ENCODE assay signal across 22 mouse cellular contexts in the genomic region with DNA sequence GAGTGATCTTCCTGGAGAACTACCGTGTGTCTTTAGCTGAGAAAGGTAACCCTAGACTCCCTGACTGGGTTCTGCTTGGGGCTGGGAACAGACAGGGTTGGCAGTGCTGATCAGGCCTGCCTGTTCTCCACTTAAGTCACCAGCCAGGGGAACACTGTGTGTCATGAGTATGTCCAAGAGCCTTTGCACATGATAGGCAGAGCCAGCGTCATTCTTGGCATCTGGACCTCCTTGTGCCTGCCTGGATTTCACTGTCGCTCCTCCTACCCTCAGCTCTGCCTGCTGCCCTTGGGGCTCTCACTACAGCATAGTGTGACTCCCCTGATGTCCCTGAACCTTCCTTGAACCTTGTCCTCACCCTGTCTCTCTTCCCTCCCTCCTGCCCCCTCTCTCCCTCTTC. TPM values are rescaled to one million over a fixed set of nuclear protein-coding genes. Genes with fewer than 3 reads are reported as not detected.
DNase-seq lines count a peak whose midpoint lies in the region; ATAC-seq lines count a peak whose summit lies in the region.
"Had no signal": no experiment of that assay in that cellular context is flagged by ENCODE, and none has a peak within 500 bp of the region (broad histone marks: within the 10 kb centered on the region; RNA-seq: fewer than 3 reads in every experiment).

No protein-coding gene starts in this region.

- peaks cover 58% of the 10 kb centered on the region for H3K36me3 ChIP-seq in heart, embryonic 11.5 days (ENCODE audit: control insufficient read depth, insufficient read depth, low read length)

- DNase-seq in adrenal gland, adult (ENCODE audit: inconsistent age in 2 of 2, low spot score in 1 of 2): peak; percentile 90 to 91
- DNase-seq in adrenal gland, postnatal 4 days (ENCODE audit: low spot score in 2 of 2): no peak
- DNase-seq in heart, adult 8-10 months (ENCODE audit: low spot score): peak; percentile 75
- DNase-seq in adrenal gland, postnatal 36 days: peak; percentile 78 to 80
- DNase-seq in heart, postnatal 25 days (ENCODE audit: low spot score): peak; percentile 23
- no peak for DNase-seq in spleen, postnatal 4 days (ENCODE audit: low spot score in 2 of 2)
- no peak for DNase-seq in lung, postnatal 36 days
- DNase-seq: cerebellum, postnatal 10 days; left cerebral cortex, postnatal 4 days; liver; midbrain, embryonic 14.5 days; right cerebral cortex, adult 18-20 months; thymus, adult 18-20 months; thymus, postnatal 4 days had no signal

- no peak overlapping the region for H3K27ac ChIP-seq in heart, embryonic 11.5 days (ENCODE audit: low read depth, low read length)
- H3K27ac ChIP-seq: embryonic facial prominence, embryonic 13.5 days; hindbrain, embryonic 14.5 days; intestine, embryonic 15.5 days; kidney, embryonic 15.5 days; neural tube, embryonic 13.5 days had no signal

- no peaks in the 10 kb centered on the region for H3K9me3 ChIP-seq in heart, embryonic 11.5 days (replicated peaks; ENCODE audit: control insufficient read depth, low read length)
- H3K9me3 ChIP-seq: embryonic facial prominence, embryonic 13.5 days; intestine, embryonic 15.5 days; kidney, embryonic 15.5 days; neural tube, embryonic 13.5 days had no signal

- WGBS in heart, embryonic 11.5 days (ENCODE audit: insufficient replicate concordance): 81% methylated on average over 3 of the region's 3 CpGs

- H3K4me2 ChIP-seq in heart, embryonic 11.5 days: no peak overlapping the region
- H3K4me2 ChIP-seq: embryonic facial prominence, embryonic 13.5 days; hindbrain, embryonic 14.5 days; intestine, embryonic 15.5 days; kidney, embryonic 15.5 days; neural tube, embryonic 13.5 days had no signal

- intact Hi-C loops in heart, postnatal 25 days (cut with DNase I): no loop called here

- ATAC-seq in heart, embryonic 11.5 days (replicated peaks; ENCODE audit: insufficient number of reproducible peaks, low FRiP score, low TSS enrichment): no peak
- ATAC-seq: forebrain, embryonic 16.5 days; intestine, embryonic 15.5 days; lung, postnatal 0 days had no signal

- H3K4me1 ChIP-seq in heart, embryonic 11.5 days (ENCODE audit: control insufficient read depth, insufficient read depth, low read length): no peaks in the 10 kb centered on the region
- H3K4me1 ChIP-seq: embryonic facial prominence, embryonic 13.5 days; intestine, embryonic 15.5 days; kidney, embryonic 15.5 days; neural tube, embryonic 13.5 days had no signal

- H3K27me3 ChIP-seq in heart, embryonic 11.5 days (ENCODE audit: control insufficient read depth, insufficient read depth, low read length): no peaks in the 10 kb centered on the region
- H3K27me3 ChIP-seq: embryonic facial prominence, embryonic 13.5 days; intestine, embryonic 15.5 days; kidney, embryonic 15.5 days; neural tube, embryonic 13.5 days had no signal

- H3K4me3 ChIP-seq in heart, embryonic 11.5 days (ENCODE audit: low read depth, low read length): no peak overlapping the region
- H3K4me3 ChIP-seq: embryonic facial prominence, embryonic 13.5 days; intestine, embryonic 15.5 days; kidney, embryonic 15.5 days; neural tube, embryonic 13.5 days had no signal

- H3K9ac ChIP-seq in heart, embryonic 11.5 days (ENCODE audit: low read depth, low read length): no peak overlapping the region
- H3K9ac ChIP-seq: embryonic facial prominence, embryonic 13.5 days; hindbrain, embryonic 14.5 days; intestine, embryonic 15.5 days; kidney, embryonic 15.5 days; neural tube, embryonic 13.5 days had no signal

RNA-seq across cellular contexts. Expression of a gene that starts 39.9 kb away (rescaled TPM):
- total RNA-seq in adrenal gland, postnatal 4 days (2021): 10 to 100 TPM; 52.2 to 54.5 TPM
- 100 to 1,000 TPM; 547 to 617 (median 604) TPM for total RNA-seq in heart, adult 8-10 months (2022)
- polyA plus RNA-seq in heart, embryonic 11.5 days (2014; fragmentation: Nextera tagmentation; extraction: Ambion mirVana): 84.4 and 120 TPM in 2 replicates
- total RNA-seq in adrenal gland, postnatal 36 days (2021): 10 to 100 TPM; 41.5 to 42.6 TPM
- total RNA-seq in heart, postnatal 25 days (2021): 100 to 1,000 TPM; 444 to 470 TPM

Comparison
In these comparisons a context has a peak if more than half of its experiments do, and no peak if none do; other contexts are left out.
1. DNase-seq: peak in adrenal gland, adult (2 of 2), heart, adult 8-10 months (single experiment), adrenal gland, postnatal 36 days (2 of 2) and heart, postnatal 25 days (single experiment); none in adrenal gland, postnatal 4 days (0 of 2), spleen, postnatal 4 days (0 of 2) and lung, postnatal 36 days (single experiment).
2. RNA of a gene that starts 39.9 kb away (total RNA-seq): 547 to 617 TPM in heart, adult 8-10 months and 444 to 470 TPM in heart, postnatal 25 days; 52.2 to 54.5 TPM in adrenal gland, postnatal 4 days and 41.5 to 42.6 TPM in adrenal gland, postnatal 36 days; every median in the first group is over 4 times any median in the second.